Mouse (Mus musculus): Measurements from ENCODE around the gene Tmem184b. TPM values are rescaled to one million over a fixed set of nuclear protein-coding genes. Genes with fewer than 3 reads are reported as not detected.

Tmem184b gene
- polyA plus RNA-seq, 1 experiment, result 0.44 TPM

DNA sequence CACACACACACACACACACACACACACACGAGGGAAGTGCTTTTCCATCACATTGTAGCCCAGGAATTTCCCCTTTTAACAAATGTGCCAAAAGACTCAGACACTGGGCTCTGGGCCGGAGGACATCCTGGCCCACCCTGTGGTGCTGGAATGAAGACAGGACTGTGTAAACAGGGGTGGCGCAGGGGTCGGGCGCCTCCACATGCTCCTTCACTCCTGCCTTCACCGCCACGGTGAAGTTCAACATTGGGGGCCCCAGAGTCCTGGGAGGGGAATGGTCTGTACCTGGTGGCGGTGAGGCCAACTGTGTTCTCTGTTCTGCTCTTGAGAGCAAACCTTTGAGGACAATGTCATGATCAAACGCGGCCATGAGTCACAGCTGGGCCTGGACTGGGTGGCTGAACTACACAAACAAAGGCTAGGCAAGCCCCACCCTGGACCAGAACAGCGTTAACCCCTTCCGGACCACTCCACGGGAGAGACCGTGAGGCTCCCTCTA, 35.0 kb downstream of the Tmem184b start:
- Histone ChIP-seq H3K9me3 (ENCODE audit: control insufficient read depth, low read length) (no peaks in the 10 kb centered on the region), H3K4me3 (replicated peaks) (no peak overlapping the region), H3K27me3 (ENCODE audit: control insufficient read depth) (no peaks in the 10 kb centered on the region), H3K36me3 (ENCODE audit: control insufficient read depth) (peaks cover 10% of the 10 kb centered on the region; the same call in 1 of the 2 replicates), H3K4me1 (ENCODE audit: control insufficient read depth) (peaks cover 2% of the 10 kb centered on the region; the same call in 1 of the 2 replicates)
- TF ChIP-seq TAL1 (IDR thresholded peaks at IDR 0.05; ENCODE audit: low read length), result no peak
- TF ChIP-seq GATA1 (IDR thresholded peaks at IDR 0.05; ENCODE audit: low read length), result no peak

- Histone ChIP-seq H3K27me3 (ENCODE audit: control insufficient read depth) (no peaks in the 10 kb centered on the region), H3K4me1 (ENCODE audit: control insufficient read depth) (peaks cover 2% of the 10 kb centered on the region; the same call in 1 of the 2 replicates), H3K9me3 (ENCODE audit: control insufficient read depth, low read length) (no peaks in the 10 kb centered on the region), H3K36me3 (ENCODE audit: control insufficient read depth) (peaks cover 13% of the 10 kb centered on the region; the same call in 1 of the 2 replicates), H3K4me3 (replicated peaks) (no peak overlapping the region)
- TF ChIP-seq TAL1 (IDR thresholded peaks at IDR 0.05; ENCODE audit: low read length), result no peak
- no peak for TF ChIP-seq GATA1 (IDR thresholded peaks at IDR 0.05; ENCODE audit: low read length)
Measured at GRCm38 (mm10) chr15:79366402-79366801, 37.0 kb downstream of the Tmem184b start.

GRCm38 (mm10) chr15:79365068-79365467, 38.3 kb downstream of the Tmem184b start:
- Histone ChIP-seq H3K36me3 (ENCODE audit: control insufficient read depth) (peaks cover 13% of the 10 kb centered on the region; the same call in 1 of the 2 replicates), H3K27me3 (ENCODE audit: control insufficient read depth) (no peaks in the 10 kb centered on the region), H3K4me3 (replicated peaks) (no peak overlapping the region), H3K4me1 (ENCODE audit: control insufficient read depth) (peaks cover 2% of the 10 kb centered on the region; the same call in 1 of the 2 replicates), H3K9me3 (ENCODE audit: control insufficient read depth, low read length) (no peaks in the 10 kb centered on the region)
- TF ChIP-seq GATA1 (IDR thresholded peaks at IDR 0.05; ENCODE audit: low read length) (no peak), TAL1 (IDR thresholded peaks at IDR 0.05; ENCODE audit: low read length) (no peak)

- TF ChIP-seq TAL1 (IDR thresholded peaks at IDR 0.05; ENCODE audit: low read length) (no peak), GATA1 (IDR thresholded peaks at IDR 0.05; ENCODE audit: low read length) (no peak)
- Histone ChIP-seq H3K36me3 (ENCODE audit: control insufficient read depth) (peaks cover 13% of the 10 kb centered on the region; the same call in 1 of the 2 replicates), H3K9me3 (ENCODE audit: control insufficient read depth, low read length) (no peaks in the 10 kb centered on the region), H3K4me1 (ENCODE audit: control insufficient read depth) (peaks cover 2% of the 10 kb centered on the region; the same call in 1 of the 2 replicates), H3K4me3 (replicated peaks) (no peak overlapping the region), H3K27me3 (ENCODE audit: control insufficient read depth) (no peaks in the 10 kb centered on the region)
Measured at GRCm38 (mm10) chr15:79364120-79364519, 39.2 kb downstream of the Tmem184b start.

GRCm38 (mm10) chr15:79361023-79361422, 42.3 kb downstream of the Tmem184b start:
- H3K9me3 ChIP-seq (ENCODE audit: control insufficient read depth, low read length), result no peaks in the 10 kb centered on the region
- H3K27me3 ChIP-seq (ENCODE audit: control insufficient read depth), result peaks cover 26% of the 10 kb centered on the region
- no peak overlapping the region for H3K4me3 ChIP-seq (replicated peaks)
- H3K4me1 ChIP-seq (ENCODE audit: control insufficient read depth), result peaks cover 7% of the 10 kb centered on the region
- TF ChIP-seq GATA1 (IDR thresholded peaks at IDR 0.05; ENCODE audit: low read length) (no peak), TAL1 (IDR thresholded peaks at IDR 0.05; ENCODE audit: low read length) (no peak)
- H3K36me3 ChIP-seq (ENCODE audit: control insufficient read depth), result peaks cover 13% of the 10 kb centered on the region; the same call in 1 of the 2 replicates

- Histone ChIP-seq H3K27me3 (ENCODE audit: control insufficient read depth) (peaks cover 31% of the 10 kb centered on the region), H3K9me3 (ENCODE audit: control insufficient read depth, low read length) (no peaks in the 10 kb centered on the region), H3K4me1 (ENCODE audit: control insufficient read depth) (peaks cover 7% of the 10 kb centered on the region), H3K36me3 (ENCODE audit: control insufficient read depth) (peaks cover 8% of the 10 kb centered on the region; the same call in 1 of the 2 replicates), H3K4me3 (replicated peaks) (no peak overlapping the region)
- TF ChIP-seq GATA1 (IDR thresholded peaks at IDR 0.05; ENCODE audit: low read length) (no peak), TAL1 (IDR thresholded peaks at IDR 0.05; ENCODE audit: low read length) (no peak)
Measured at GRCm38 (mm10) chr15:79360371-79360770, 43.0 kb downstream of the Tmem184b start.

GRCm38 (mm10) chr15:79359954-79360353, 43.4 kb downstream of the Tmem184b start:
- no peak for TF ChIP-seq TAL1 (IDR thresholded peaks at IDR 0.05; ENCODE audit: low read length)
- H3K4me1 ChIP-seq (ENCODE audit: control insufficient read depth), result peaks cover 7% of the 10 kb centered on the region
- peaks cover 31% of the 10 kb centered on the region for H3K27me3 ChIP-seq (ENCODE audit: control insufficient read depth)
- H3K9me3 ChIP-seq (ENCODE audit: control insufficient read depth, low read length), result no peaks in the 10 kb centered on the region
- peaks cover 6% of the 10 kb centered on the region; the same call in 1 of the 2 replicates for H3K36me3 ChIP-seq (ENCODE audit: control insufficient read depth)
- H3K4me3 ChIP-seq (replicated peaks), result no peak overlapping the region

GRCm38 (mm10) chr15:79357974-79358690, 45.2 kb downstream of the Tmem184b start:
- Histone ChIP-seq H3K4me3 (replicated peaks) (no peak overlapping the region), H3K4me1 (ENCODE audit: control insufficient read depth) (peaks cover 7% of the 10 kb centered on the region), H3K27me3 (ENCODE audit: control insufficient read depth) (peaks cover 31% of the 10 kb centered on the region), H3K36me3 (ENCODE audit: control insufficient read depth) (peaks cover 6% of the 10 kb centered on the region; the same call in 1 of the 2 replicates), H3K9me3 (ENCODE audit: control insufficient read depth, low read length) (no peaks in the 10 kb centered on the region)
- TF ChIP-seq GATA1 (IDR thresholded peaks at IDR 0.05; ENCODE audit: low read length), result no peak
- TF ChIP-seq TAL1 (IDR thresholded peaks at IDR 0.05; ENCODE audit: low read length), result no peak
